Mouse (Mus musculus): Measurements from ENCODE around the gene Gm43302.
"Not testable (repeated sequence)": the region's sequence is repeated elsewhere in the genome, so short reads cannot be mapped to it uniquely, and the experiment has no call there.

Gm43302 gene

GRCm38 (mm10) chr5:105200791-105201355 is 92.6 kb downstream of the Gm43302 start:
- not testable (repeated sequence) for DNase-seq (ENCODE audit: extremely low read depth, insufficient read length, low spot score)

GRCm38 (mm10) chr5:105199149-105199548 is 94.3 kb downstream of the Gm43302 start:
- DNase-seq (ENCODE audit: extremely low read depth, insufficient read length, low spot score) = not testable (repeated sequence)

GRCm38 (mm10) chr5:105197915-105198560 is 95.5 kb downstream of the Gm43302 start:
- DNase-seq (ENCODE audit: extremely low read depth, insufficient read length, low spot score) = not testable (repeated sequence)

GRCm38 (mm10) chr5:105196308-105196707 is 97.2 kb downstream of the Gm43302 start:
- not testable (repeated sequence) for DNase-seq (ENCODE audit: extremely low read depth, insufficient read length, low spot score)

GRCm38 (mm10) chr5:105192536-105192935 is 101.0 kb downstream of the Gm43302 start:
- not testable (repeated sequence) for DNase-seq (ENCODE audit: extremely low read depth, insufficient read length, low spot score)

- DNase-seq (ENCODE audit: extremely low read depth, insufficient read length, low spot score) = no peak
Observed at GRCm38 (mm10) chr5:105181446-105181845, 112.0 kb downstream of the Gm43302 start.
